19 mouse cellular contexts compared by ENCODE assay signal in the genomic region with DNA sequence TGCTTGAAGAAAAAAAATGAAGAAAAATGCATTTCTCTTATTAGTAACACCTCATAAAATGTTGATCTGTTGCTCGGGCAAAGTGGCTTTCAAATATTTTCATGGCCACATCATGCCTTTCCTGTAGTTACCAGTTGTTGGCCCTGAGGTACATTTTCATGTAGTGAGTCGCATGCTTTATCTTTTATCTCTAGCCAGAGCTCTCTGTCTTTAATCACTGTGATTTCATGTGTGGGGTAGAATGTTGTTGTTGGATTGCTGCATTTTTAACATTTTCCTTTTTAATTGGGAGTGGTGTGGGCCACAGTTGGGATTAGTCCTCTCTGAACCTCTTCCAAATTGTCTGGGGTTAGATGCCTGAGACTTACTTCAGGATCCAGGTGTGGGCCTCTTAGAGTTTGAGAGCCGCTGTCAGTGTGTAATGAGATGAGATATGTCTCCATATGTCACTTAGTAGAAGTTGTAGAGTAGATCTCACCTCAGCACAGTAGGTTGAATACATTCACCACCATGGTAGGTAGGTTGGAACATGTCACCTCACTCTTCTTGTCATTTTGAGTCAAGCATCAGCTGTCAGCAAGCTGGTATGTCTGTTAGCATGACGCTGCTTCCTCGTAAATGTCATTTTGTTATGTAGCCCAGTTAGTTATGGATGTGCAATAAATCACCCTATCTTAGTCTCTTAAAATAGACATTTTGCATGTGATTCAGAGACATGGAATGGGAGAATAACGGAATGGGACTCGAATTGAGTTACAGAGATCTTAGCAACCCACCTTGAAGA.
"Had no signal": no experiment of that assay in that cellular context is flagged by ENCODE, and none has a peak within 500 bp of the region (broad histone marks: within the 10 kb centered on the region; RNA-seq: fewer than 3 reads in every experiment).

No protein-coding gene starts in this region.

- DNase-seq: kidney, adult 18-20 months; kidney, adult 9 months; kidney, postnatal 14 days; kidney, postnatal 4 days; left cerebral cortex, postnatal 4 days; liver, embryonic 13.5 days; lung, adult 2 months; retina, postnatal 1 day; right cerebral cortex, postnatal 25 days; spleen, adult 18-20 months; thymus, adult 2 months; thymus, postnatal 14 days; thymus, postnatal 4 days had no signal

- H3K9me3 ChIP-seq: limb, embryonic 13.5 days; liver, embryonic 13.5 days; midbrain, embryonic 13.5 days; neural tube, embryonic 12.5 days; neural tube, embryonic 15.5 days had no signal

- H3K27ac ChIP-seq: limb, embryonic 13.5 days; liver, embryonic 13.5 days; macrophage; midbrain, embryonic 13.5 days; neural tube, embryonic 12.5 days; neural tube, embryonic 15.5 days had no signal

- ATAC-seq: midbrain, embryonic 13.5 days; midbrain, embryonic 16.5 days had no signal

- H3K4me3 ChIP-seq: limb, embryonic 13.5 days; liver, embryonic 13.5 days; midbrain, embryonic 13.5 days; neural tube, embryonic 12.5 days; neural tube, embryonic 15.5 days had no signal

- H3K9ac ChIP-seq: limb, embryonic 13.5 days; liver, embryonic 13.5 days; midbrain, embryonic 13.5 days; neural tube, embryonic 12.5 days; neural tube, embryonic 15.5 days had no signal

- H3K4me1 ChIP-seq: limb, embryonic 13.5 days; liver, embryonic 13.5 days; midbrain, embryonic 13.5 days; neural tube, embryonic 12.5 days; neural tube, embryonic 15.5 days had no signal

- H3K27me3 ChIP-seq: limb, embryonic 13.5 days; liver, embryonic 13.5 days; midbrain, embryonic 13.5 days; neural tube, embryonic 12.5 days; neural tube, embryonic 15.5 days had no signal

- H3K36me3 ChIP-seq: limb, embryonic 13.5 days; liver, embryonic 13.5 days; midbrain, embryonic 13.5 days; neural tube, embryonic 12.5 days; neural tube, embryonic 15.5 days had no signal

- H3K4me2 ChIP-seq: limb, embryonic 13.5 days; liver, embryonic 13.5 days; midbrain, embryonic 13.5 days; neural tube, embryonic 12.5 days; neural tube, embryonic 15.5 days had no signal
